Mouse (Mus musculus) heart, adult 2 months (tissue): Measurements from ENCODE around the gene Olfr353. TPM values are rescaled to one million over a fixed set of nuclear protein-coding genes. Genes with fewer than 3 reads are reported as not detected.

Experiments
- DNase-seq, 2 experiments: peaks; one replicate each; pipeline ENCODE4 v3.0.0; 2021
- H3K27ac ChIP-seq: fragments of 200-600 bp; 2 replicates; pipeline ENCODE4 v1.8.1; 2022
- H3K27me3 ChIP-seq: fragments of 200-500 bp; 2 replicates; pipeline ENCODE4 v1.6.1; 2012; ENCODE audit warnings: mild to moderate bottlenecking, low read length, inconsistent platforms, mixed read lengths; ENCODE audit not compliant: control insufficient read depth, insufficient read depth
- H3K36me3 ChIP-seq: fragments of 200-500 bp; 2 replicates; pipeline ENCODE4 v1.6.1; 2012; ENCODE audit warnings: low read length, inconsistent platforms; ENCODE audit not compliant: control insufficient read depth, insufficient read depth
- H3K4me1 ChIP-seq: fragments of 200-500 bp; 2 replicates; pipeline ENCODE4 v1.6.1; 2011; ENCODE audit warnings: low read length; ENCODE audit not compliant: control insufficient read depth, insufficient read depth
- H3K4me3 ChIP-seq: fragments of 200-600 bp; 2 replicates; pipeline ENCODE4 v1.8.1; 2022
- H3K79me2 ChIP-seq: fragments of 200-500 bp; replicated peaks from 2 replicates; pipeline ENCODE4 v1.6.1; 2012; ENCODE audit warnings: mild to moderate bottlenecking, inconsistent platforms, low read length, moderate library complexity, mixed read lengths; ENCODE audit not compliant: control insufficient read depth, insufficient read depth
- H3K9ac ChIP-seq: fragments of 200-500 bp; 2 replicates; pipeline ENCODE4 v1.6.1; 2012; ENCODE audit warnings: low read depth, mild to moderate bottlenecking, control low read depth, inconsistent platforms, low read length, mixed read lengths
- CTCF ChIP-seq: fragments of 200-600 bp; IDR thresholded peaks from 2 replicates; pipeline ENCODE4 v1.8.1; 2022; ENCODE audit warnings: antibody characterized with exemption, mild to moderate bottlenecking, moderate library complexity
- EP300 ChIP-seq: fragments of 200-500 bp; IDR thresholded peaks from 2 replicates; pipeline ENCODE4 v1.6.1; 2011; ENCODE audit warnings: low read depth, low read length, control low read depth; ENCODE audit not compliant: insufficient read depth
- POLR2A ChIP-seq: fragments of 200-500 bp; IDR thresholded peaks from 2 replicates; pipeline ENCODE4 v1.6.1; 2011; ENCODE audit warnings: mild to moderate bottlenecking, low read depth, low read length, control low read depth; ENCODE audit not compliant: insufficient read depth
- WGBS: fragments of 180-500 bp; shearing (Covaris S2); methylation state at CpG from one replicate; pipeline ENCODE4 v1.1.7; 2018; 5-methylcytosine and 5-hydroxymethylcytosine counted together
- intact Hi-C: fragments of 180-260 bp; cut with DNase I; formaldehyde crosslinking; loops from one replicate; pipeline ENCODE4 v1.15.1; 2025
- polyA plus RNA-seq: library from polyadenylated mRNA; depleted of rRNA; stranded (reverse); fragments of >200 nt; gene quantifications from 2 replicates; pipeline ENCODE4 v1.2.3, GENCODE M21; 2012; rRNA removed
- total RNA-seq, 2 experiments: library from RNA; stranded (reverse); gene quantifications; 2 replicates each; pipeline ENCODE4 v1.2.3; 2021

The Olfr353 gene
- total and polyA plus RNA-seq, 3 experiments = not detected

DNA sequence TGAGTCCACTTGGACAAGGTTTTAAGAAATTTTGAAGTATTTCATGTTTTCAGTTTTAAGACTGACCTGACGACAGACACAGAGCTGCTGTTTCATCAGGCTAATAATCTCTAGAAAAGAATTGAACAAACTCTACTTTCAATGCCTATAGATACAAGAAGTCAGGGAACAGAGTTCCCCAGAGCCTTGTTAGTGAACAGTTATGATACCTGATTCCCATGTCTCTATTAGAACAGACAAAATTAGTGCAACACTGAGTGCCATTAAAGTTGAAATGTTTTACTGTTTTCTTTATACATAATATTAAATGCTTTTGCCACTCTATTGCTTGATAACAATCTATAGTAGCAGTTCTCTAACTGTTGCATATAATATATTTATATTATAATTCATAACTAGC is 30.2 kb downstream of the Olfr353 start, which contains the start of gene Olfr351:
TSS of gene Olfr351 (minus strand) at position 101 of the 400 bp plus-strand sequence.
- no peaks in the 10 kb centered on the region for H3K4me1 ChIP-seq

DNA sequence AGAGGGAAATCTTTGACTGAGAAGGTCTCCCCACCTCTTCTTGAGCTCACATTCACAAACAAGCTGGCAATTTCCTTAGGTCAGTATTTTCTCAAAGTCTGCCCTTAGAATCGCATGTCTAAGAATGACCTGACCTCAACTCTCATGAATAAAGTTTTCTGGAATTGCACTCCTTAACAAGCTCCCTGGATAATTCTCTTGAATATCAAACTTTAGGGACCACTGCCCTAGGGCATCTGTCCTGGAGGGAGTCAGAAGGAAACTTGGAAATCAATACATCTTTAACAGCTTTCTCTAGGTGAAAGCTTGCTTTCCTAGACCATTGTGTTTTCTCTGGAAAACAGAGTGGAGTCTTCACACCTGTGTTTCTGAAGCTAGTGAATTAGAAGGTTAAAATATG is 46.7 kb downstream of the Olfr353 start, which contains the start of gene Olfr350:
TSS of gene Olfr350 (plus strand) at position 301 of the 400 bp plus-strand sequence.
- no peaks in the 10 kb centered on the region for H3K79me2 ChIP-seq
- no peak within 1 kb of the TSS for H3K9ac ChIP-seq
- TF ChIP-seq EP300 (no peak), CTCF (no peak), POLR2A (no peak)
- intact Hi-C loops = no loop called here
- no peak for DNase-seq
- 71% methylated on average over 1 of the region's 1 CpGs for WGBS
- H3K4me1 ChIP-seq = no peaks in the 10 kb centered on the region
- no peaks in the 10 kb centered on the region for H3K36me3 ChIP-seq
- H3K27me3 ChIP-seq = no peaks in the 10 kb centered on the region
- no peak within 1 kb of the TSS for H3K4me3 ChIP-seq
- H3K27ac ChIP-seq = no peak within 1 kb of the TSS

More for the DNA sequence above, 30.2 kb downstream of the Olfr353 start, which contains the start of gene Olfr351:
- Histone ChIP-seq H3K36me3 (no peaks in the 10 kb centered on the region), H3K79me2 (no peaks in the 10 kb centered on the region), H3K27ac (no peak within 1 kb of the TSS), H3K27me3 (no peaks in the 10 kb centered on the region), H3K4me3 (no peak within 1 kb of the TSS), H3K9ac (no peak within 1 kb of the TSS)
- 45% methylated on average over 1 of the region's 1 CpGs for WGBS
- TF ChIP-seq CTCF = no peak
- TF ChIP-seq POLR2A = no peak
- TF ChIP-seq EP300 = no peak
- no peak for DNase-seq
- intact Hi-C loops = no loop called here

Other genes starting within 250 kb of the Olfr353 start
- gene Olfr346, start 207.1 kb downstream of the Olfr353 start, total RNA-seq = not detected
- gene Olfr346, start 207.1 kb downstream of the Olfr353 start, polyA plus RNA-seq = not detected in 2 replicates
- gene Olfr347, start 161.0 kb downstream of the Olfr353 start, total RNA-seq = not detected
- gene Olfr347, start 161.0 kb downstream of the Olfr353 start, polyA plus RNA-seq = not detected in 2 replicates
- gene Olfr348, start 108.7 kb downstream of the Olfr353 start, total RNA-seq = not detected
- not detected in 2 replicates for gene Olfr348, start 108.7 kb downstream of the Olfr353 start, polyA plus RNA-seq
- gene Olfr50, start 102.4 kb downstream of the Olfr353 start, total RNA-seq = not detected
- not detected in 2 replicates for gene Olfr50, start 102.4 kb downstream of the Olfr353 start, polyA plus RNA-seq
- gene Olfr3, start 75.9 kb downstream of the Olfr353 start, total RNA-seq = not detected
- gene Olfr3, start 75.9 kb downstream of the Olfr353 start, polyA plus RNA-seq = not detected in 2 replicates
- not detected for gene Olfr350, start 46.6 kb downstream of the Olfr353 start, total RNA-seq
- not detected in 2 replicates for gene Olfr350, start 46.6 kb downstream of the Olfr353 start, polyA plus RNA-seq
- gene Olfr351, start 30.3 kb downstream of the Olfr353 start, total RNA-seq = not detected
- gene Olfr351, start 30.3 kb downstream of the Olfr353 start, polyA plus RNA-seq = not detected in 2 replicates
- not detected for gene Olfr352, start 24.5 kb downstream of the Olfr353 start, total RNA-seq
- gene Olfr352, start 24.5 kb downstream of the Olfr353 start, polyA plus RNA-seq = not detected in 2 replicates
- gene Olfr354, start 12.7 kb upstream of the Olfr353 start, total RNA-seq = not detected
- not detected in 2 replicates for gene Olfr354, start 12.7 kb upstream of the Olfr353 start, polyA plus RNA-seq
- not detected for gene Olfr355, start 36.0 kb upstream of the Olfr353 start, total RNA-seq
- not detected in 2 replicates for gene Olfr355, start 36.0 kb upstream of the Olfr353 start, polyA plus RNA-seq
- gene Olfr356, start 44.2 kb upstream of the Olfr353 start, total RNA-seq = not detected
- not detected in 2 replicates for gene Olfr356, start 44.2 kb upstream of the Olfr353 start, polyA plus RNA-seq
- gene Olfr357, start 100.9 kb upstream of the Olfr353 start, total RNA-seq = not detected
- gene Olfr357, start 100.9 kb upstream of the Olfr353 start, polyA plus RNA-seq = not detected in 2 replicates
- gene Olfr358, start 116.4 kb upstream of the Olfr353 start, total RNA-seq = not detected
- not detected in 2 replicates for gene Olfr358, start 116.4 kb upstream of the Olfr353 start, polyA plus RNA-seq
- not detected for gene Olfr360, start 172.8 kb upstream of the Olfr353 start, total RNA-seq
- not detected in 2 replicates for gene Olfr360, start 172.8 kb upstream of the Olfr353 start, polyA plus RNA-seq
- gene Olfr361, start 196.4 kb upstream of the Olfr353 start, total RNA-seq = not detected
- gene Olfr361, start 196.4 kb upstream of the Olfr353 start, polyA plus RNA-seq = not detected in 2 replicates
- gene Olfr362, start 225.0 kb upstream of the Olfr353 start, total RNA-seq = not detected
- gene Olfr362, start 225.0 kb upstream of the Olfr353 start, polyA plus RNA-seq = not detected in 2 replicates
- not detected for gene Olfr364-ps1, start 246.4 kb upstream of the Olfr353 start, total RNA-seq
- not detected in 2 replicates for gene Olfr364-ps1, start 246.4 kb upstream of the Olfr353 start, polyA plus RNA-seq